Mouse (Mus musculus): ENCODE data around the gene Ccr6.

Ccr6 gene

DNA sequence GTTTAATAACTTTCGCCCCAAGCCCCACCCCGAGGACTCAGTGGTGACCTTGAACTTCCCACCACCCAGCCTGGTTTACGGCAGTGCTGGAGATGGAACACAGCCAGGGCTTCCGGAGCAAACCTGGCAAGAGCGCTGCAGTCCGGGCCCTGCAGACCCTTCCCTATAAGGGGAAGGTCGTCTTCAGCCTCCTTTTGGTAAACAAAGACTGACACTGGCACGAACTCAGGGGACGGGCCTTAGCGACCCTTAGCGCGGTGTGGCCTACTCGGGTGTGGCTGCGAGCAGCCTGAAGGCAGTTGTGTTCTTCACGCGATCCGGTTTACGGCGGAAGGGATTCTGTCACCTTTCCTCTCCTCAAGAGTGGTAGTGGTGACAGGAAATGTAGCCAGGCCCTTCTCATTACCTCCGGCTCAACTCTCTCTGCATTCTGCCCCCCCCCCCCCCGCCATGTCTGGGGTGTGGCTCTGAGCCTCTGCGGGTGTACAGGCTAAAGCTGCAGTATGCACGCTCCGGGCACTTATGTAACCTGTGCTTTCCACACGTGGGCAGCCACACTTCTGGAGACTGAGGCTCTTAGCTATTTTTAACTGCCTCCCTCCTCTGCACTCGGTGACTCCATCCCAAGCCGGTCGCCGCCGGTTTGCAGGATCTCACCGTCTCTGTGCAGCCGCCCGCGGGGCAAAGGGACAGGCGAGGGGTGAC lies 47.1 kb downstream of the Ccr6 start, which contains the start of gene Mpc1:
Gene Mpc1, plus strand, starts transcription at position 84 of the 705 bp plus-strand sequence.
- DNase-seq (ENCODE audit: inconsistent age in 2 of 2, low spot score in 1 of 2) = peak; percentile 92 to 93

DNA sequence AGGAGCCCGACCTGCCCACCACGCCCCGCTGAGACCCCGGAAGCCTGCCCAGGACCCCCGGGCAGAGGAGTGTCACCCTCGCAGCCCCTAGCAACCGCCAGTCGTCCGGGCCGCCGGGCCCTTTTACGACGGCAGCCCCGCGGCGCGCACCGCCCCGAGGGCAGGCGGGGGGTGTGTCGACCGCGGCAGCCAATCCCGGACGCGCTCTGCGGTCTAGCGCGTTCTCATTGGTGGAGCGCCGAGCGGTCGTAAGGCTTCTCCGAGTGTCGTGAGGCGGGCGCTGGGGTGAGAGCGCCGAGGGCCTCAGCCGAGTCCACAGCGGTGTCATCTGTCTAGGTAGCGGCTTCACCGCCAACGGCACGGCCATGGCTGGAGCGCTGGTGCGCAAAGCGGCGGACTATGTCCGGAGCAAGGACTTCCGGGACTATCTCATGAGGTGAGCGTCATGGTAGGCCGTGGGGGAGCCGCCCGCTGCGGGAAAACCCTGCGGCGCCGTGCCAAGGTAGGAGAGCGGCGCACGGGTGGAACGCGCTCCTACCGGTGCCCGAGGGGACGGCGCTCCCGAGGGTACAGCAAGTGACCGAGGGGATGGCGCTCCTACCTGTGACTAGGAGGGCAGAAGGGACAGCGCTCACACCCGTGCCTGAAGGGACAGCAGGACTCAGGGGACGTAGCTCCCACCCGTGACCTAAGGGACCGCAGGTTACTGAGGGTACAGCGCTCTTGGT lies 47.8 kb downstream of the Ccr6 start:
- peak; percentile 98 for DNase-seq (ENCODE audit: inconsistent age in 2 of 2, low spot score in 1 of 2)

GRCm38 (mm10) chr17:8284254-8284661 lies 48.4 kb downstream of the Ccr6 start:
- DNase-seq (ENCODE audit: inconsistent age in 2 of 2, low spot score in 1 of 2) = peak; percentile 71 to 87

DNA sequence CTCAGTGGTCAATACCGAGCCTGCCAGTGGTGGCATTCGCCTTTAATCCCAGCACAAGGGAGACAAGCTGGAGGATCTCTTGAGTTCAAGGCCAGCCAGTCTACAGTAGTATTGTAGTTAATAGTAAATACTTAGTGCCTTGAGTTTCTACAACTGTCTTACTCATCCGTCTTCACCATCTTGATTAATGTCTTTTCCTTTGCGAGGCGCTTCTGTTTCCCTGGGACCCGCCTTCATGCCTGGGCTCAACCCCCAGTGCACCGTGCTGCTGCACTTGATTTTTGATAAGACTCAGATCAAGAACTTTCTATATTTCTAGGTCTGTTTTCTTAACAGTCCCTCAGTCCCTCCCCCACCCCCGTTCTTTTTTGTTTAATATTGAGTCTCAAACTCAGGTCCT lies 49.2 kb downstream of the Ccr6 start:
- DNase-seq (ENCODE audit: inconsistent age in 2 of 2, low spot score in 1 of 2) = peak; percentile 21 to 72

- DNase-seq (ENCODE audit: inconsistent age in 2 of 2, low spot score in 1 of 2) = peak in 1 of 2 experiments; percentile 60
Measured at GRCm38 (mm10) chr17:8286987-8287386, 51.1 kb downstream of the Ccr6 start.

DNA sequence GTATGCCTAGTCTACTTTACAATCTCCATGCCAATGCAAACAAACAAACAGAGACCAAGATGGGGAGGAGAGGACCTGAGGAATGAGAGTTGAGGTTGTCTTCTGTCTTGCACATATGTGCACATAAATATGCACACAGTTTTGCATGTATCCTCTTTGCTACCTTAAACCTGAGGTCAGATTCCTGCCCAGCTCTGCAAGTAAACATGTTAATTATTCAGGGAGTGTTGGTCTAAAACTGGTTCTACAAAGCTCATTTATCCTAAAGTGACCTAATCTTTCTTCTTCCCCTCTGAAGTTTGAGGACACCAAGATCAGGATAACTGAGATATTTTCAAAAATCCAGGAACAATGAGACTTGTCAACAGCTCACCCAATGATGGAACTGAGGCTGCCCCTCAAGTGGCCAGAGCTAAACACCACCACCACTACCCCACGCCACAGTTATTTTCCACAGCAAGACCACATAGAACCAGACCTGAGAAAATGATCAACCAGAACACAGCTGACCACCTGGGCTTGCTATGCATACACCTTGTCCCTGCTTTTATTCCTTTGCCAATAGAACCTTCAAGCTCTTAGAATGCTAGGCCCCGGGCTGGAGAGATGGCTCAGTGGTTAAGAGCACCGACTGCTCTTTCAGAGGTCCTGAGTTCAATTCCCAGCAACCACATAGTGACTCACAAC lies 54.3 kb downstream of the Ccr6 start:
- DNase-seq (ENCODE audit: inconsistent age in 2 of 2, low spot score in 1 of 2) = no peak

- peak in 1 of 2 experiments; percentile 63 for DNase-seq (ENCODE audit: inconsistent age in 2 of 2, low spot score in 1 of 2)
Measured at GRCm38 (mm10) chr17:8290736-8291135, 54.9 kb downstream of the Ccr6 start.

DNA sequence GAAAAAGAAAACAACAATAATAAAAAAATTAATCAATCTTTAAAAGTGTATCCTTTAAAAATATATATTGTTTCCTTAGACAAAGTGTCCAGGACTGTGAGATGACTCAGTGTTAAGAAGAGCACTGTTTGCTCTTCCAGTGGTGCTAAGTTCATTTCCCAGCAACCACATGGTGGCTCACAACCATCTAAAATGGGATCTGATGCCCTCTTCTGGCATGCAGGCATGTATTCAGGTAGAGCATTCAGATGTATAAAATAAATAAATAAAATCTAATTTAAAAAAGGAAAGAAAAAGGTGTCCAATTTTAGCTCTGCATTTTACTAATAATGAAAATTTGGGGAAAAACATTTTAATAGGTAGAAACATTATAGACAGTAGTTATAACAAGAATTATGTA lies 60.0 kb downstream of the Ccr6 start:
- DNase-seq (ENCODE audit: inconsistent age in 2 of 2, low spot score in 1 of 2) = no peak

DNA sequence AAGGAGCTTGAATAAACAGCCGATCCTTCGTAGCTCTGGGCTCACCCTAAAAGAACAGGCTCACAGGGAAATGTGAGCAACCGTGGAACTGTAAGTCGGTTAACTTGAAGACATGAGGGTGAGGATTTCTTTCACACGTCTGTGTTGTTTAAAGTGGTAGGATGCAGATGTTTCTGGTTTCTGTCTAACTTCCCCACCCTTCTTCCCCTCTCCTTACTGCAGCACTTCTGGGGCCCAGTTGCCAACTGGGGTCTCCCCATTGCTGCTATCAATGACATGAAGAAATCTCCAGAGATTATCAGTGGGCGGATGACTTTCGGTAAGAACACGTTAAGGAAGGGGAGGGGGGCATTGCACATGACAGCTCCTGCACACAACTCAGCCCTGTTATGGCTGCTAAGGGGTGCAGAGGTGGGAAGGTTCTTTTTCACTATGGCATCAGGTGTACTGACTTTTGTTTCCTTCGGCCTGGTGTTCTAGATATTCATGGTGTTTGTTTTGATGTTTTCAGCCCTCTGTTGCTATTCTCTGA lies 60.5 kb downstream of the Ccr6 start:
- DNase-seq (ENCODE audit: inconsistent age in 2 of 2, low spot score in 1 of 2) = no peak

GRCm38 (mm10) chr17:8297746-8298145 lies 61.9 kb downstream of the Ccr6 start:
- no peak for DNase-seq (ENCODE audit: inconsistent age in 2 of 2, low spot score in 1 of 2)

DNA sequence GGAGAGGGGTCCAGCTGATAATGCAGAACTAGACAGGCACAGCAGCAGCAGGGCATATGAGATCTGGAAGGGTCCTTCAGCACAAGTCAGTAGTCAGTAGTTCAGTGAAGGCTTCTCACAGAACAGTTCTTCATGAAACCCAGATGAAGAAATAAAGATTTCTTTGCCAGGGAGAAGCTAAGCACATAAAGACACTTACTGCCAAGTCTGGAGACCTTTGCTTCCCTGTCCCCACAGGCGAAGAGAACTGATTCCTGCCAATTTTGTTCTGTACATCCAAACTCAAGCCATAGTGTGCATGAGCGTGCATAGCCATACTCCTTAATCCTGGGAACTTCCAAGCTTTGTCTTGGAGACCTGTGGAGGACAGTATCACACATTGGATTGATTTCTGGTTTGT lies 62.4 kb downstream of the Ccr6 start:
- no peak for DNase-seq (ENCODE audit: inconsistent age in 2 of 2, low spot score in 1 of 2)

DNA sequence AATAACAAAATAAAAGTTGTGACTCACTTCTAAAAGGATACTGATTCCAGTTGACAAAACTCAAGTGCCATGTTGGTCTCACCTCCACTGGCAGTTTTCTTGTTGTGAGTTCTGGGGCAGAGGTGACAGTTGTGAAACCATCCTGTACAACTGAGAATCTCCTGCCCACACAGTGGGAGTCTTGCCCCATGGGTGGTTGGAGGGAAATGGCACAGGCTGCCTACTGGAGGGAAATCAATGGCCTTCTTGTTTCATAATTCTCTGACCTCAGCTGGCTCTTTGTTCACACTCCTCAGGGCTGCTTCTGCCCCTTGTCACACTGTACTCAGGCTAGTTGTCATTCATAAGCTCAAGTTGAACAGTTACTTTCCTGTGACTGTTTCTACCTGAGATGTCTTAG lies 63.7 kb downstream of the Ccr6 start:
- DNase-seq (ENCODE audit: inconsistent age in 2 of 2, low spot score in 1 of 2) = peak in 1 of 2 experiments; percentile 64

GRCm38 (mm10) chr17:8301515-8301914 lies 65.7 kb downstream of the Ccr6 start:
- DNase-seq (ENCODE audit: inconsistent age in 2 of 2, low spot score in 1 of 2) = no peak

DNA sequence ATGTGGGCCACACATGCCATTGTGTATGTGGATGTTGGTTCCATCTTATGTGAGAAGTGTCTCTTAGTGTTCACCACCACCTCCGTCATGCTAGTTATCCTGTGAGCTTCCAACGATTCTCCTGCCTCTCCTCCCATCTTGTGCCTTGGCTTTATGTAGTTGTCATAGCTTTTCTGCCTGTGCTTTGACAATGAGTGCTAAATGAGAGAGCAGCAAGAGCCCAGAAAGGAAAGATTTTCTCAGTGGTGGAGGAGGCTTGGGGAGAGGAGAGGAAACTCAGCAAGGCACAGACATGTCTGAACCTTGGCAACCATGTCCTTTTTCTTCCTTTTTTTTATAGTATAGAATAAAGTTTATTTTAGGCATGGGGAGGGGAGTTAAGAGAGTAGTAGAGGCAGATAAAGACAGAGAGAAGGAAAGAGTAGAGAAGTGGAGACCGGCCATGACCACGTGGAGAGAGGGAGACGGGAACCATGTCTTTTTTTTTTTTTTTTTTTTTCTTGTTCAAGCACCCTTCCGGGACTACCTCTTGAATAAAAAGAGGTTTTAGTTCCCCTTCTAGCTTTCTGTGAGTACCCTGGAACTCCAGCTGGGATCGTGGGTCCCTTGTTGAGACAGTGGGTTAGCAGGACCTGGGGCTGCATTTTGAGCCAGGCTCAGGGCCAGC lies 67.1 kb downstream of the Ccr6 start:
- no peak for DNase-seq (ENCODE audit: inconsistent age in 2 of 2, low spot score in 1 of 2)

DNA sequence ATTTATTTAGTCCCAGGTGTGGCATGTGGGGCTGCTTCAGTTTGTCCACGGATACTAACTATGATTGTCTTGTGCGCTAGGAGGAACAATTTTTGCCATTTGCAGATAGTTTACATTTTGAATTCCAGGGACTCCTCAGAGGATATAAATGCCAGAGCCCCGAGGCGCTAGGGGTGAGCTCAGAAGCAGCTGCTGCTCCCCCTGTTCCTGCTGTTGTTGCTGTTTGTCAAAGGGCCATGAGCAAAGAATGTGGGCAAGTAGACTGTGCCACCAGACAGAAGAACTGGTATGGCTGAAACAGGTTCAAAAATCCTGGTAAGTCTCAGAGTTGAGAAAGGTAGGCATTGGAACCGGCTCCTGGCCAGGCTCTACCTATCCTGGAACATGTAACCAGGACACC lies 67.8 kb downstream of the Ccr6 start:
- no peak for DNase-seq (ENCODE audit: inconsistent age in 2 of 2, low spot score in 1 of 2)

GRCm38 (mm10) chr17:8305801-8306200 lies 70.0 kb downstream of the Ccr6 start:
- DNase-seq (ENCODE audit: inconsistent age in 2 of 2, low spot score in 1 of 2) = peak in 1 of 2 experiments; percentile 58

Measured in adrenal gland, adult (tissue).